ENCODE assay signal across 13 mouse cellular contexts in the genomic region with DNA sequence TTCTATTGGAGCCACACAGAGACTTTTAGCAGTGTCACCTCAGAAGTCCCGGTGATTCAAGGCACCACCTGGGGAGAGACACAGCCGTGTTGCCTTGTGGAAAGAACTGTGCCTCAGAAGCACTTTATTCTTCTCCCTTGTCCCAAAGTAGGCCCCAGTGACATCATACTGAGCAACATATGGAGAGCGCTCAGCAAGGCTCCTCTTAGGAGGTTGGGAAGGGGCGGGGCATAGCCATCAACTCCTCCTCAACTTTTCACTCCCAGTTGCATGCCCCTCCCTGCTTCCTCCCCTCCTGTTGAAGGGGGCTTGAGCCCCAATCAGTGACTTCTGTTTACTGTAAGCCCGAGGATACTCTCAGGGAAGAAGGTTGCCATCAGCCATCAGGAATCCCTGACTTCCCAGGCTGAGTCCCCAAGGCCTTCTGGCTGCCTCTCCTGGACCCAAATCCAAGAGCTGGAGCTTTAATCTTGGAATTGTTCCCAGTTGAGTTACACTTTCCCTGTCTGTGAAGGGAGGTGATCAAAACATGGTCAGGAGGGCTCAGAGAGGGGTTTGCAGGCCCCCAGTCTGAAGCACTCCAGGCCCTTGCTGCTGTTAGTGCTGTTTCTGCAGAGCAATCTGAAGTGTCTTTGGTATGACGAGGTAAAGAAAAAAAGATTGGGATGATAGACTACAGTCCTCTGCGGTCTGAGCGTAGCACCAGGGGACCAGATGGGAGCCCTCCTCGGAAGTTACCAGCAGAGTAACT. TPM values are rescaled to one million over a fixed set of nuclear protein-coding genes. Genes with fewer than 3 reads are reported as not detected.
DNase-seq lines count a peak whose midpoint lies in the region; ATAC-seq and TF ChIP-seq lines count a peak whose summit lies in the region.
"Had no signal": no experiment of that assay in that cellular context is flagged by ENCODE, and none has a peak within 500 bp of the region (broad histone marks: within the 10 kb centered on the region; RNA-seq: fewer than 3 reads in every experiment).

No protein-coding gene starts in this region.

- no peak overlapping the region for H3K27ac ChIP-seq in heart, adult 2 months
- H3K27ac ChIP-seq in midbrain, embryonic 13.5 days: no peak overlapping the region
- H3K27ac ChIP-seq in midbrain, embryonic 11.5 days (ENCODE audit: low read depth, low read length): no peak overlapping the region
- no peak overlapping the region for H3K27ac ChIP-seq in forebrain, embryonic 14.5 days (ENCODE audit: low read depth, low read length)
- peak overlapping the region; percentile 69 for H3K27ac ChIP-seq in intestine, embryonic 16.5 days (ENCODE audit: low read length)
- H3K27ac ChIP-seq: limb, embryonic 12.5 days; neural tube, embryonic 13.5 days had no signal

- no peaks in the 10 kb centered on the region for H3K36me3 ChIP-seq in heart, adult 2 months (ENCODE audit: control insufficient read depth, insufficient read depth, low read length)
- no peaks in the 10 kb centered on the region for H3K36me3 ChIP-seq in midbrain, embryonic 13.5 days
- H3K36me3 ChIP-seq in midbrain, embryonic 11.5 days (ENCODE audit: control insufficient read depth, insufficient read depth, low read length): no peaks in the 10 kb centered on the region
- H3K36me3 ChIP-seq in forebrain, embryonic 14.5 days (ENCODE audit: control insufficient read depth, insufficient read depth, low read length): no peaks in the 10 kb centered on the region
- no peaks in the 10 kb centered on the region for H3K36me3 ChIP-seq in intestine, embryonic 16.5 days (ENCODE audit: control insufficient read depth, insufficient read depth, low read length)
- H3K36me3 ChIP-seq: limb, embryonic 12.5 days; neural tube, embryonic 13.5 days had no signal

- no peaks in the 10 kb centered on the region for H3K4me1 ChIP-seq in heart, adult 2 months (ENCODE audit: control insufficient read depth, insufficient read depth, low read length)
- H3K4me1 ChIP-seq in midbrain, embryonic 13.5 days (replicated peaks): peaks cover 30% of the 10 kb centered on the region
- peaks cover 7% of the 10 kb centered on the region; the same call in 1 of the 2 replicates for H3K4me1 ChIP-seq in midbrain, embryonic 11.5 days (ENCODE audit: control insufficient read depth, insufficient read depth, low read length)
- H3K4me1 ChIP-seq in forebrain, embryonic 14.5 days (ENCODE audit: control insufficient read depth, insufficient read depth, low read length): peaks cover 19% of the 10 kb centered on the region
- H3K4me1 ChIP-seq in intestine, embryonic 16.5 days (ENCODE audit: control insufficient read depth, insufficient read depth, low read length): peaks cover 38% of the 10 kb centered on the region

- H3K9me3 ChIP-seq in midbrain, embryonic 13.5 days: no peaks in the 10 kb centered on the region
- no peaks in the 10 kb centered on the region for H3K9me3 ChIP-seq in midbrain, embryonic 11.5 days (ENCODE audit: control insufficient read depth, low read length)
- no peaks in the 10 kb centered on the region for H3K9me3 ChIP-seq in forebrain, embryonic 14.5 days (replicated peaks; ENCODE audit: control insufficient read depth, low read length)
- no peaks in the 10 kb centered on the region for H3K9me3 ChIP-seq in intestine, embryonic 16.5 days (ENCODE audit: control insufficient read depth, low read length)
- H3K9me3 ChIP-seq: limb, embryonic 12.5 days; neural tube, embryonic 13.5 days had no signal

- no peak for TF ChIP-seq CTCF in heart, adult 2 months (IDR thresholded peaks at IDR 0.05)

- intact Hi-C loops in heart, adult 2 months (cut with DNase I): no loop called here

- no peak for ATAC-seq in midbrain, embryonic 13.5 days
- ATAC-seq in midbrain, embryonic 11.5 days (ENCODE audit: low FRiP score): no peak
- ATAC-seq in forebrain, embryonic 14.5 days: peak; percentile 58
- peak; percentile 71 for ATAC-seq in intestine, embryonic 16.5 days

- H3K9ac ChIP-seq in heart, adult 2 months (ENCODE audit: low read depth, low read length): no peak overlapping the region
- H3K9ac ChIP-seq in midbrain, embryonic 13.5 days (replicated peaks): no peak overlapping the region
- H3K9ac ChIP-seq in midbrain, embryonic 11.5 days (ENCODE audit: low read length): no peak overlapping the region
- H3K9ac ChIP-seq in forebrain, embryonic 14.5 days (ENCODE audit: low read length): 0 out of 2 replicates have a peak overlapping the region, but pooled peaks have one; percentile 5
- peak overlapping the region; percentile 41; the same call in 1 of the 2 replicates for H3K9ac ChIP-seq in intestine, embryonic 16.5 days (ENCODE audit: low read depth, low read length)
- H3K9ac ChIP-seq: limb, embryonic 12.5 days; neural tube, embryonic 13.5 days had no signal

- WGBS in heart, adult 2 months: 39% methylated on average over 9 of the region's 9 CpGs
- 44% methylated on average over 9 of the region's 9 CpGs for WGBS in midbrain, embryonic 13.5 days
- 42% methylated on average over 9 of the region's 9 CpGs for WGBS in midbrain, embryonic 11.5 days
- 43% methylated on average over 9 of the region's 9 CpGs for WGBS in forebrain, embryonic 14.5 days
- WGBS in intestine, embryonic 16.5 days: 29% methylated on average over 9 of the region's 9 CpGs

- no peak overlapping the region for H3K4me3 ChIP-seq in heart, adult 2 months
- H3K4me3 ChIP-seq in midbrain, embryonic 13.5 days (replicated peaks): no peak overlapping the region
- H3K4me3 ChIP-seq in midbrain, embryonic 11.5 days (ENCODE audit: low read depth, low read length): no peak overlapping the region
- 0 out of 2 replicates have a peak overlapping the region, but pooled peaks have one; percentile 4 for H3K4me3 ChIP-seq in forebrain, embryonic 14.5 days (ENCODE audit: low read depth, low read length)
- H3K4me3 ChIP-seq in intestine, embryonic 16.5 days (ENCODE audit: low read length): no peak overlapping the region
- H3K4me3 ChIP-seq: limb, embryonic 12.5 days had no signal

- peaks cover 3% of the 10 kb centered on the region; the same call in 1 of the 2 replicates for H3K27me3 ChIP-seq in heart, adult 2 months (ENCODE audit: control insufficient read depth, insufficient read depth, low read length)
- H3K27me3 ChIP-seq in midbrain, embryonic 13.5 days: peaks cover 91% of the 10 kb centered on the region
- H3K27me3 ChIP-seq in midbrain, embryonic 11.5 days (ENCODE audit: control insufficient read depth, insufficient read depth, low read length): peaks cover 88% of the 10 kb centered on the region
- H3K27me3 ChIP-seq in forebrain, embryonic 14.5 days (replicated peaks; ENCODE audit: control insufficient read depth, insufficient read depth, low read length): peaks cover 22% of the 10 kb centered on the region
- H3K27me3 ChIP-seq in intestine, embryonic 16.5 days (replicated peaks; ENCODE audit: control insufficient read depth, insufficient read depth, low read length): peaks cover 30% of the 10 kb centered on the region

- DNase-seq in heart, postnatal 4 days: peak; percentile 10
- DNase-seq in heart, adult 2 months: no peak
- no peak for DNase-seq in midbrain, embryonic 11.5 days (ENCODE audit: low spot score, missing footprints)
- DNase-seq in forebrain, embryonic 14.5 days (ENCODE audit: low spot score): peak; percentile 55
- DNase-seq in adrenal gland, postnatal 4 days (ENCODE audit: low spot score in 2 of 2): no peak
- no peak for DNase-seq in urinary bladder, postnatal 10 days (ENCODE audit: low spot score)
- DNase-seq: cerebellum, adult 9-10 months; kidney, postnatal 36 days; thymus, postnatal 25 days had no signal

- 0 out of 2 replicates have a peak overlapping the region, but pooled peaks have one; percentile 57 for H3K4me2 ChIP-seq in midbrain, embryonic 13.5 days (replicated peaks)
- no peak overlapping the region for H3K4me2 ChIP-seq in midbrain, embryonic 11.5 days
- peak overlapping the region; percentile 69 for H3K4me2 ChIP-seq in forebrain, embryonic 14.5 days (ENCODE audit: low read length)
- peak overlapping the region; percentile 71; the same call in 1 of the 2 replicates for H3K4me2 ChIP-seq in intestine, embryonic 16.5 days (ENCODE audit: low read depth, low read length)
- H3K4me2 ChIP-seq: limb, embryonic 12.5 days had no signal

- no peaks in the 10 kb centered on the region for H3K79me2 ChIP-seq in heart, adult 2 months (replicated peaks; ENCODE audit: control insufficient read depth, insufficient read depth, low read length)

- TF ChIP-seq POLR2A in heart, adult 2 months (IDR thresholded peaks at IDR 0.05; ENCODE audit: insufficient read depth, low read depth, low read length): no peak

- TF ChIP-seq EP300 in heart, adult 2 months (IDR thresholded peaks at IDR 0.05; ENCODE audit: insufficient read depth, low read depth, low read length): no peak

RNA-seq across cellular contexts. Expression of a gene that starts 1.6 kb away (rescaled TPM):
- under 1 TPM; 0.21 to 0.45 TPM for total RNA-seq in heart, postnatal 4 days (2021)
- total RNA-seq in heart, adult 2 months (2021): not detected
- polyA plus RNA-seq in heart, adult 2 months (2012; rRNA removed): 0.09 TPM in 1 of 2 replicates, not detected in the other
- polyA plus RNA-seq in midbrain, embryonic 13.5 days (2015; fragmentation: Nextera tagmentation; extraction: Ambion mirVana): 1.2 and 1.3 TPM in 2 replicates
- 0.04 and 0.14 TPM in 2 replicates for polyA plus RNA-seq in midbrain, embryonic 11.5 days (2014; fragmentation: Nextera tagmentation; extraction: Ambion mirVana)
- polyA plus RNA-seq in forebrain, embryonic 14.5 days (2014; fragmentation: Nextera tagmentation; extraction: Ambion mirVana): 4.4 and 6.1 TPM in 2 replicates
- 1.9 and 2.1 TPM in 2 replicates for polyA plus RNA-seq in intestine, embryonic 16.5 days (2015; fragmentation: Nextera tagmentation; extraction: Ambion mirVana)
- total RNA-seq in adrenal gland, postnatal 4 days (2021): under 1 TPM; 0.25 to 0.73 TPM

RNA-seq across cellular contexts. Expression of a gene that starts 45.3 kb away (rescaled TPM):
- total RNA-seq in heart, postnatal 4 days (2021): under 1 TPM; 0.19 to 0.20 TPM
- not detected for total RNA-seq in heart, adult 2 months (2021)
- polyA plus RNA-seq in heart, adult 2 months (2012; rRNA removed): 0.26 and 0.94 TPM in 2 replicates
- 1.6 and 1.9 TPM in 2 replicates for polyA plus RNA-seq in midbrain, embryonic 13.5 days (2015; fragmentation: Nextera tagmentation; extraction: Ambion mirVana)
- 4.9 and 5.5 TPM in 2 replicates for polyA plus RNA-seq in midbrain, embryonic 11.5 days (2014; fragmentation: Nextera tagmentation; extraction: Ambion mirVana)
- 0.74 and 1.1 TPM in 2 replicates for polyA plus RNA-seq in forebrain, embryonic 14.5 days (2014; fragmentation: Nextera tagmentation; extraction: Ambion mirVana)
- polyA plus RNA-seq in intestine, embryonic 16.5 days (2015; fragmentation: Nextera tagmentation; extraction: Ambion mirVana): 2.2 TPM in 2 replicates
- under 1 TPM; 0.59 TPM for total RNA-seq in adrenal gland, postnatal 4 days (2021)

Comparison
In these comparisons a context has a peak if more than half of its experiments do, and no peak if none do; other contexts are left out.
1. DNase-seq: peak in heart, postnatal 4 days (single experiment) and forebrain, embryonic 14.5 days (single experiment); none in heart, adult 2 months (0 of 2), midbrain, embryonic 11.5 days (single experiment), adrenal gland, postnatal 4 days (0 of 2) and urinary bladder, postnatal 10 days (single experiment).
2. H3K9ac ChIP-seq: peak in forebrain, embryonic 14.5 days (single experiment) and intestine, embryonic 16.5 days (single experiment); none in heart, adult 2 months (single experiment), midbrain, embryonic 13.5 days (single experiment) and midbrain, embryonic 11.5 days (single experiment).
3. ATAC-seq: peak in forebrain, embryonic 14.5 days (single experiment) and intestine, embryonic 16.5 days (single experiment); none in midbrain, embryonic 13.5 days (single experiment) and midbrain, embryonic 11.5 days (single experiment).